Comparison of ENCODE assay signal across 24 mouse cellular contexts in the genomic region with DNA sequence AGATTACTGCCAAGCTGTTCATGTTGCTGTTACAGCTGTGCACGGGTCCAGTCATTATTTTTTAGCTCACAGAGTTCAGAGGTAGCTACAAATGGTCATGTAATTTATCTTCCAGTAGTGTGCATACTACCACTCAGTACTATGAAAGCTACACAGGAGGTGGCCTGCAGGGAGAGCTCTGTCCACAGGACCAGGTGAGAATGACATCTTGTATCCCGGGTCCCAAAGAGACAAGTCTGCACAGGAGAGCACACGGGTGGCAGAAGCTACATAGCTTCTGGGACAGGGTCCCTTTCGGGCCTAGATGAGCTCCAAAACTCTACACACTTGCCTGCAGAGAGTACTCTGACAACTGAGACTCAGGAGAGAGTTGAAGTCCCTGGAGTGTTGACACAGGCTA. TPM values are rescaled to one million over a fixed set of nuclear protein-coding genes. Genes with fewer than 3 reads are reported as not detected.
DNase-seq lines count a peak whose midpoint lies in the region; ATAC-seq and TF ChIP-seq lines count a peak whose summit lies in the region.
"Had no signal": no experiment of that assay in that cellular context is flagged by ENCODE, and none has a peak within 500 bp of the region (broad histone marks: within the 10 kb centered on the region; RNA-seq: fewer than 3 reads in every experiment).

No protein-coding gene starts in this region.

- DNase-seq in ES-CJ7 (ENCODE audit: low read depth, low spot score) = peak; percentile 50
- DNase-seq in Patski (ENCODE audit: low read depth, low spot score) = no peak
- DNase-seq in ZHBTc4 (ENCODE audit: low read depth, low spot score) = peak; percentile 67
- DNase-seq in cerebellum, adult 11 months = no peak
- no peak for DNase-seq in cerebellum, adult 18-20 months
- no peak for DNase-seq in adrenal gland, postnatal 14 days
- DNase-seq: adrenal gland, adult 2 months; adrenal gland, postnatal 10 days; adrenal gland, postnatal 36 days; cerebellum, adult 2 months; cerebellum, adult 9-10 months; cerebellum, postnatal 10 days; cerebellum, postnatal 25 days; forebrain, postnatal 0 days had no signal

- in situ Hi-C loops in Patski (cut with MboI; ENCODE audit: low pct_unique_long_range_greater_than_20kb) = no loop called here

- H3K4me3 ChIP-seq in E14TG2a.4 (replicated peaks; ENCODE audit: low read length) = no peak overlapping the region
- H3K4me3 ChIP-seq: embryonic facial prominence, embryonic 10.5 days; embryonic facial prominence, embryonic 12.5 days; forebrain, embryonic 13.5 days; forebrain, embryonic 15.5 days had no signal

- no peaks in the 10 kb centered on the region for H3K36me3 ChIP-seq in E14TG2a.4 (ENCODE audit: insufficient read depth, low read length)
- H3K36me3 ChIP-seq: embryonic facial prominence, embryonic 10.5 days; embryonic facial prominence, embryonic 12.5 days; forebrain, embryonic 15.5 days; G1E had no signal

- TF ChIP-seq CTCF in E14TG2a.4 (conservative IDR thresholded peaks at IDR 0.05; ENCODE audit: low read length) (peak; percentile 25), Patski (IDR thresholded peaks at IDR 0.05) (peak; percentile 10)

- ATAC-seq in Patski = no peak
- ATAC-seq: forebrain, embryonic 13.5 days; forebrain, embryonic 15.5 days; forebrain, postnatal 0 days had no signal

- CTCF ChIA-PET in Patski (lab: Charles Lee) = interaction anchor here (1.4 to 1.6 kb wide), 2 partner anchors 14 to 17 kb away, joined by 4 read pairs; a partner anchor contains a TSS

- POLR2A ChIA-PET in Patski (lab: Charles Lee) = no interaction called here

- no peaks in the 10 kb centered on the region for H3K9me3 ChIP-seq in E14TG2a.4 (ENCODE audit: low read length)
- H3K9me3 ChIP-seq: embryonic facial prominence, embryonic 10.5 days; embryonic facial prominence, embryonic 12.5 days; forebrain, embryonic 13.5 days; forebrain, embryonic 15.5 days had no signal

- no peaks in the 10 kb centered on the region for H3K4me1 ChIP-seq in E14TG2a.4 (replicated peaks; ENCODE audit: low read depth, low read length)
- H3K4me1 ChIP-seq: embryonic facial prominence, embryonic 10.5 days; embryonic facial prominence, embryonic 12.5 days; forebrain, embryonic 13.5 days; forebrain, embryonic 15.5 days had no signal

- H3K27me3 ChIP-seq in E14TG2a.4 (ENCODE audit: insufficient read depth, low read length) (no peaks in the 10 kb centered on the region), Patski (no peaks in the 10 kb centered on the region)
- H3K27me3 ChIP-seq: embryonic facial prominence, embryonic 12.5 days; forebrain, embryonic 13.5 days; forebrain, embryonic 15.5 days had no signal

RNA-seq across cellular contexts. Expression of a gene that starts 14.1 kb away (rescaled TPM):
- polyA plus RNA-seq in Patski (2021) = not detected
- not detected in 2 replicates for total RNA-seq in adrenal gland, postnatal 14 days (2021)
- total RNA-seq: adrenal gland, adult 2 months; adrenal gland, postnatal 10 days; adrenal gland, postnatal 36 days; forebrain, postnatal 0 days; G1E had no signal
- polyA plus RNA-seq: adrenal gland, adult 2 months; C2C12; cerebellum, adult 2 months; cortical plate, adult 2 months; embryonic facial prominence, embryonic 10.5 days; embryonic facial prominence, embryonic 12.5 days; embryonic facial prominence, embryonic 14.5 days; forebrain, embryonic 11.5 days; forebrain, embryonic 13.5 days; forebrain, embryonic 15.5 days; forebrain, postnatal 0 days; G1E had no signal

RNA-seq across cellular contexts. Expression of a gene that starts 17.0 kb away (rescaled TPM):
- polyA plus RNA-seq in Patski (2021) = not detected
- not detected in 2 replicates for total RNA-seq in adrenal gland, postnatal 14 days (2021)
- total RNA-seq: adrenal gland, adult 2 months; adrenal gland, postnatal 10 days; adrenal gland, postnatal 36 days; forebrain, postnatal 0 days; G1E had no signal
- polyA plus RNA-seq: adrenal gland, adult 2 months; C2C12; cerebellum, adult 2 months; cortical plate, adult 2 months; embryonic facial prominence, embryonic 10.5 days; embryonic facial prominence, embryonic 12.5 days; embryonic facial prominence, embryonic 14.5 days; forebrain, embryonic 11.5 days; forebrain, embryonic 13.5 days; forebrain, embryonic 15.5 days; forebrain, postnatal 0 days; G1E had no signal

RNA-seq across cellular contexts. Expression of a gene that starts 19.3 kb away (rescaled TPM):
- polyA plus RNA-seq in Patski (2021) = not detected
- not detected in 2 replicates for total RNA-seq in adrenal gland, postnatal 14 days (2021)
- total RNA-seq: adrenal gland, adult 2 months; adrenal gland, postnatal 10 days; adrenal gland, postnatal 36 days; forebrain, postnatal 0 days; G1E had no signal
- polyA plus RNA-seq: adrenal gland, adult 2 months; C2C12; cerebellum, adult 2 months; cortical plate, adult 2 months; embryonic facial prominence, embryonic 10.5 days; embryonic facial prominence, embryonic 12.5 days; embryonic facial prominence, embryonic 14.5 days; forebrain, embryonic 11.5 days; forebrain, embryonic 13.5 days; forebrain, embryonic 15.5 days; forebrain, postnatal 0 days; G1E had no signal

RNA-seq across cellular contexts. Expression of a gene that starts 30.9 kb away (rescaled TPM):
- not detected for polyA plus RNA-seq in Patski (2021)
- total RNA-seq in adrenal gland, postnatal 14 days (2021) = not detected in 2 replicates
- total RNA-seq: adrenal gland, adult 2 months; adrenal gland, postnatal 10 days; adrenal gland, postnatal 36 days; forebrain, postnatal 0 days; G1E had no signal
- polyA plus RNA-seq: adrenal gland, adult 2 months; C2C12; cerebellum, adult 2 months; cortical plate, adult 2 months; embryonic facial prominence, embryonic 10.5 days; embryonic facial prominence, embryonic 12.5 days; embryonic facial prominence, embryonic 14.5 days; forebrain, embryonic 11.5 days; forebrain, embryonic 13.5 days; forebrain, embryonic 15.5 days; forebrain, postnatal 0 days; G1E had no signal

RNA-seq across cellular contexts. Expression of a gene that starts 37.7 kb away (rescaled TPM):
- polyA plus RNA-seq in Patski (2021) = not detected
- not detected in 2 replicates for total RNA-seq in adrenal gland, postnatal 14 days (2021)
- total RNA-seq: adrenal gland, adult 2 months; adrenal gland, postnatal 10 days; adrenal gland, postnatal 36 days; forebrain, postnatal 0 days had no signal
- polyA plus RNA-seq: adrenal gland, adult 2 months; C2C12; cerebellum, adult 2 months; cortical plate, adult 2 months; embryonic facial prominence, embryonic 10.5 days; embryonic facial prominence, embryonic 12.5 days; embryonic facial prominence, embryonic 14.5 days; forebrain, embryonic 11.5 days; forebrain, embryonic 13.5 days; forebrain, embryonic 15.5 days; forebrain, postnatal 0 days; G1E had no signal

Comparison
In these comparisons a context has a peak if more than half of its experiments do, and no peak if none do; other contexts are left out.
1. DNase-seq: peak in ES-CJ7 (single experiment) and ZHBTc4 (single experiment); none in Patski (single experiment), cerebellum, adult 11 months (single experiment), cerebellum, adult 18-20 months (0 of 2) and adrenal gland, postnatal 14 days (single experiment).